Mouse (Mus musculus) frontal cortex, adult (tissue): ENCODE results near the gene Gm6408.
"Not testable (repeated sequence)": the region's sequence is repeated elsewhere in the genome, so short reads cannot be mapped to it uniquely, and the experiment has no call there.

Source experiments
- ATAC-seq: cut with Nextera tagmentation; 2 replicates; pipeline ENCODE4 v1.9.2; 2017; ENCODE audit warnings: mild to moderate bottlenecking, moderate library complexity, mixed read lengths; ENCODE audit not compliant: low TSS enrichment

Gm6408 gene

GRCm38 (mm10) chr5:146481665-146482064 lies at the start of gene Gm6408:
Gene Gm6408 (plus strand): TSS chr5:146481965.
- not testable (repeated sequence) for ATAC-seq

GRCm38 (mm10) chr5:146432476-146432875 lies 49.3 kb upstream of the Gm6408 start:
- ATAC-seq: no peak

- no peak for ATAC-seq
Measured at GRCm38 (mm10) chr5:146435316-146435715, 46.4 kb upstream of the Gm6408 start.

GRCm38 (mm10) chr5:146436796-146437195 lies 45.0 kb upstream of the Gm6408 start:
- no peak for ATAC-seq

GRCm38 (mm10) chr5:146439152-146439781 lies 42.5 kb upstream of the Gm6408 start:
- ATAC-seq: no peak

- no peak for ATAC-seq
Measured at GRCm38 (mm10) chr5:146440273-146440672, 41.5 kb upstream of the Gm6408 start.

GRCm38 (mm10) chr5:146442767-146443166 lies 39.0 kb upstream of the Gm6408 start:
- no peak for ATAC-seq

GRCm38 (mm10) chr5:146446633-146447032 lies 35.1 kb upstream of the Gm6408 start:
- no peak for ATAC-seq

GRCm38 (mm10) chr5:146451592-146452254 lies 30.0 kb upstream of the Gm6408 start:
- no peak for ATAC-seq

- peak; percentile 86 for ATAC-seq
Measured at GRCm38 (mm10) chr5:146453556-146453955, 28.2 kb upstream of the Gm6408 start.

- ATAC-seq: no peak
Measured at GRCm38 (mm10) chr5:146461612-146462011, 20.2 kb upstream of the Gm6408 start.

- peak; percentile 58 for ATAC-seq
Measured at GRCm38 (mm10) chr5:146466663-146467062, 15.1 kb upstream of the Gm6408 start.

GRCm38 (mm10) chr5:146468311-146468710 lies 13.5 kb upstream of the Gm6408 start:
- no peak for ATAC-seq

- ATAC-seq: no peak
Measured at GRCm38 (mm10) chr5:146470821-146471220, 10.9 kb upstream of the Gm6408 start.

GRCm38 (mm10) chr5:146471311-146471710 lies 10.5 kb upstream of the Gm6408 start:
- no peak for ATAC-seq

GRCm38 (mm10) chr5:146471821-146472220 lies 9.9 kb upstream of the Gm6408 start:
- peak; percentile 56 for ATAC-seq

GRCm38 (mm10) chr5:146479564-146479963 lies 2.2 kb upstream of the Gm6408 start:
- ATAC-seq: not testable (repeated sequence)

GRCm38 (mm10) chr5:146488959-146489358 lies 7.2 kb downstream of the Gm6408 start:
- ATAC-seq: not testable (repeated sequence)

- ATAC-seq: not testable (repeated sequence)
Measured at GRCm38 (mm10) chr5:146491063-146491462, 9.3 kb downstream of the Gm6408 start, which contains the start of gene Gm6370. Gene Gm6370 (plus strand): TSS chr5:146491363.

GRCm38 (mm10) chr5:146502099-146502498 lies 20.3 kb downstream of the Gm6408 start, which contains the start of gene 4930449I24Rik:
Gene 4930449I24Rik (plus strand): TSS chr5:146502399.
- ATAC-seq: not testable (repeated sequence)

GRCm38 (mm10) chr5:146513823-146514222 lies 32.1 kb downstream of the Gm6408 start, which contains the start of gene Gm3402:
Gene Gm3402 (plus strand): TSS chr5:146514123.
- ATAC-seq: not testable (repeated sequence)

GRCm38 (mm10) chr5:146525501-146525900 lies 43.7 kb downstream of the Gm6408 start, which contains the start of gene Gm3404:
Gene Gm3404 (plus strand): TSS chr5:146525801.
- not testable (repeated sequence) for ATAC-seq
